Mouse (Mus musculus) hindbrain, postnatal 0 days (tissue): ENCODE data around the gene Tnfaip1. TPM values are rescaled to one million over a fixed set of nuclear protein-coding genes. Genes with fewer than 3 reads are reported as not detected.
A peak's percentile ranks its signal among the peaks of the same experiment; 100 is the strongest.

ENCODE experiments used
- ATAC-seq: fragments of 200-750 bp; cut with Nextera tagmentation; 2 replicates; pipeline ENCODE4 v1.8.0; 2017; ENCODE audit warnings: mild to moderate bottlenecking, moderate TSS enrichment, moderate library complexity
- DNase-seq: peaks from one replicate; pipeline ENCODE4 v3.0.0-alpha.2; 2015; ENCODE audit warnings: low spot score
- H3K27ac ChIP-seq: fragments of 300-500 bp; sonication (generic); 2 replicates; pipeline ENCODE4 v1.5.1; 2014; ENCODE audit warnings: mild to moderate bottlenecking
- H3K27me3 ChIP-seq: fragments of 300-500 bp; sonication (generic); 2 replicates; pipeline ENCODE4 v1.6.1; 2014; ENCODE audit warnings: low read length, mixed read lengths; ENCODE audit not compliant: insufficient read depth
- H3K36me3 ChIP-seq: fragments of 300-500 bp; sonication (generic); 2 replicates; pipeline ENCODE4 v1.6.1; 2014; ENCODE audit warnings: low read length, mixed read lengths; ENCODE audit not compliant: insufficient read depth
- H3K4me1 ChIP-seq: fragments of 300-500 bp; sonication (generic); 2 replicates; pipeline ENCODE4 v1.6.1; 2014; ENCODE audit warnings: antibody characterized with exemption, low read length, mixed read lengths; ENCODE audit not compliant: insufficient read depth
- H3K4me2 ChIP-seq: fragments of 300-500 bp; sonication (generic); 2 replicates; pipeline ENCODE4 v1.6.1; 2014; ENCODE audit warnings: low read depth, mild to moderate bottlenecking, low read length, moderate library complexity, mixed read lengths
- H3K4me3 ChIP-seq: fragments of 300-500 bp; sonication (generic); 2 replicates; pipeline ENCODE4 v1.5.1; 2014; ENCODE audit warnings: low read length
- H3K9ac ChIP-seq: fragments of 300-500 bp; sonication (generic); replicated peaks from 2 replicates; pipeline ENCODE4 v1.6.1; 2014; ENCODE audit warnings: mild to moderate bottlenecking, low read length, moderate library complexity, mixed read lengths
- H3K9me3 ChIP-seq: fragments of 300-500 bp; sonication (generic); 2 replicates; pipeline ENCODE4 v1.6.1; 2016; ENCODE audit warnings: low read length, mixed read lengths
- CTCF ChIP-seq: IDR thresholded peaks from 2 replicates; pipeline ENCODE4 v1.5.1; 2016; ENCODE audit warnings: antibody characterized with exemption, control low read depth, low read depth
- WGBS: fragments of 180-500 bp; shearing (Covaris S2); extraction: QIAGEN DNeasy Blood & Tissue Kit; methylation state at CpG from one replicate; pipeline ENCODE4 v1.1.7; 2014; 5-methylcytosine and 5-hydroxymethylcytosine counted together
- polyA plus RNA-seq: library from polyadenylated mRNA; unstranded; fragments of >200 nt; fragmentation: Nextera tagmentation; extraction: Ambion mirVana; gene quantifications from 2 replicates; pipeline ENCODE4 v1.2.1, GENCODE M21; 2015
- total RNA-seq: library from RNA; depleted of rRNA; stranded (reverse); fragments of >200 nt; gene quantifications from 2 replicates; pipeline ENCODE4 v1.2.3, GENCODE M21; 2014

Gene Tnfaip1
- total and polyA plus RNA-seq, 2 experiments from 2014 or later = 46.2 to 56.2 TPM

DNA sequence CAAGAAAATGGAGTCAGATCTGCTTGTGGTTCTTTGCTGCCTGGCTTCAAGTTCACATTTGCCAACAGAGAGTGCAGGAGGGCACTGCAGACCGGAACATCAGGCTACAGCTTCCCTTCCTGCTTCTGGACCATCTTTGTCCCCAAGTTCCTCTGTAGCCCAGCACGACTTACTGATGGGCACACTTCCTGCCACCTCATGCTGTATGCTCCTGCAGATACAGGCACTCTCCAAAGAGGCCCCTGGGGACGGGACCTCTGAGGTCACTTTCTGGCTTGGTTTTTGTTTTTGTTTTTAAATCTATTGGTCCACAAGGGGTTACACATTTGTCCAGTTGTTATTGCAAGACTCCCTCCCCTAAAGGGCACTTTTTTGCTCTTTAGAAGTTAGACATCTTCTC, 33.7 kb upstream of the Tnfaip1 start:
- Histone ChIP-seq H3K36me3 (peaks cover 26% of the 10 kb centered on the region), H3K4me1 (no peaks in the 10 kb centered on the region), H3K4me2 (no peak overlapping the region), H3K4me3 (no peak overlapping the region), H3K9ac (no peak overlapping the region), H3K27ac (no peak overlapping the region), H3K27me3 (no peaks in the 10 kb centered on the region), H3K9me3 (no peaks in the 10 kb centered on the region)
- DNase-seq = no peak
- 64% methylated on average over 3 of the region's 3 CpGs for WGBS
- no peak for TF ChIP-seq CTCF
- ATAC-seq = no peak

DNA sequence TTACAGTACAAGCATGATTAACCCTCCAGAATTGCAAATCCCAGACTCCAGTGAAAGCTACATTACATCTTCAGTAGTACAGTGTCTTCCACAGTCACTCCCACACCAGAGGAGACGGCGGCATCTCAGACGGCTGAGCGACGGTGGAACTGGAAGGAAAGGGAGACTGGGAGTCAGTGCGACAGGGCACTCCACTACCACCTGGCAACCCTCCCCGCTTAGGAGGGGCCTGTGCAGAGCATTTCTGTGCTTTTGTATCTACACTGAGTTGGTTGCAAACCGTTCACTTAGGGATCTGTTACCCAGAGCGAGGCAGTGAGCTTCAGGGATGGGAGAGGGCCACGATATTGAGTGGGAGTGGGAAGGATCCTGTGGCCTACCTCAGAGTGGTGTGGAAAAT, 32.7 kb upstream of the Tnfaip1 start:
- no peak overlapping the region for H3K27ac ChIP-seq
- 86% methylated on average over 10 of the region's 10 CpGs for WGBS
- H3K4me1 ChIP-seq = no peaks in the 10 kb centered on the region
- ATAC-seq (no peak), DNase-seq (no peak)
- no peak overlapping the region for H3K4me3 ChIP-seq
- H3K9me3 ChIP-seq = no peaks in the 10 kb centered on the region
- no peak overlapping the region for H3K4me2 ChIP-seq
- H3K36me3 ChIP-seq = peaks cover 26% of the 10 kb centered on the region
- TF ChIP-seq CTCF = no peak
- no peaks in the 10 kb centered on the region for H3K27me3 ChIP-seq
- no peak overlapping the region for H3K9ac ChIP-seq

DNA sequence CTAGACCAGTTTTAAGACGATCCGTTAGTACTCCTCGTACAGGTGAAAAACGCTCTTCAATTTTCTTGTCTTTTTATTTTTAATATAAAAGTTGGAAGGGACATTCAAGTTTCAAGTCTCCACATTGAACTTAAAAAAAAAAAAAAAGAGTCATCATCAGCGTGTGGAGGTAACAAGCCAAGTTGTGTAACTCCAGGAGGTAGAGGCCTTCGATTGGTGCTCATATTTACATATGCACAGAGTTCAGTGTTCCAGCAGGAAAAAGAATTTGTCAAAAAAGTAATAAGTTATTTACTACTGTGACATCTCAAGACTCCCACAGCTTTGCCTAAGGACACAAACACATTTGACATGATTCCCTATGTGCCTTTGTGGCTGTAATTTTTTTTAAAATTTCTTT, 31.5 kb upstream of the Tnfaip1 start:
- ATAC-seq (no peak), DNase-seq (no peak)
- H3K4me3 ChIP-seq = no peak overlapping the region
- no peaks in the 10 kb centered on the region for H3K27me3 ChIP-seq
- H3K4me2 ChIP-seq = no peak overlapping the region
- no peaks in the 10 kb centered on the region for H3K9me3 ChIP-seq
- H3K4me1 ChIP-seq = no peaks in the 10 kb centered on the region
- H3K27ac ChIP-seq = no peak overlapping the region
- peaks cover 21% of the 10 kb centered on the region for H3K36me3 ChIP-seq
- no peak for TF ChIP-seq CTCF
- 89% methylated on average over 6 of the region's 6 CpGs for WGBS
- H3K9ac ChIP-seq = no peak overlapping the region

DNA sequence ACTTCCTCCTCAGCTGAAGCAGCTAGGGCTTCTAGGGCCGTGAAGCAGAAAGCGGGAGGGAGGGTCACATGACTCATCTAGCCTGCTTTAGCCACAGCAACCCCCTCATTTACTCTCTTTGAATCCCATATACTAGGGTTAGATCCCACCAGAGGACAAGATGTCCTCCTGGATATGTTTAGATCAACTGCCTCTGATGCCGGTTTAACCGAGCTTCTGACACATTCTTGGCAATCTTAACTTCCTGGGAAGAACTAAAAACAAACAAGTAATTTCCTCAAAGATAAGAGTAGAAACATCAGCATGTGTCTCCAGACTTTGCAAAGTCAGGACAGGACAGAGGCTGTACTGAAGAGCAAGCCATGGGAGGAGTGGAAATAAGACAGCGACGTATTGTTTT, 30.6 kb upstream of the Tnfaip1 start:
- peaks cover 12% of the 10 kb centered on the region; the same call in 1 of the 2 replicates for H3K36me3 ChIP-seq
- no peaks in the 10 kb centered on the region for H3K27me3 ChIP-seq
- no peaks in the 10 kb centered on the region for H3K9me3 ChIP-seq
- H3K4me1 ChIP-seq = no peaks in the 10 kb centered on the region
- DNase-seq = no peak
- no peak overlapping the region for H3K4me2 ChIP-seq
- H3K4me3 ChIP-seq = no peak overlapping the region
- WGBS = 71% methylated on average over 6 of the region's 6 CpGs
- TF ChIP-seq CTCF = no peak
- ATAC-seq = no peak
- no peak overlapping the region for H3K27ac ChIP-seq
- H3K9ac ChIP-seq = no peak overlapping the region

DNA sequence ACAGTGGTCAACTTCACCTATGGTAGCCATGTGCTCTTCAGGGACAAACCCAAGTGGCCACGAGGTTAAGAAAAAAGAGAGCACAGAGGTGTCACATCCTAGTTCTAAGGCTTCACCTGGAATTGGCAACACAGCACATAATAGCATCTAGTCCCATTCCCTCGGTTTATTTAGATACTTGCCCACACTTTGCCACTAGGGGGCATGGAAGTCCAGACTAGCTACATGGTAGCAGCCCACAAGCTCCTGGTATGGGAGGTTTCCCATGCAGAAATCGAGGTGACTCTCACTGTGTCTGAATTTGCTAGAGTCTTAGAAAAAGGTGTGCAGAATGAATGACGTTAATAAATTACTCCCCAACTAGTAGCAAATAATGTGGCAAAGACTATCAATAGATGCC, 24.3 kb upstream of the Tnfaip1 start:
- Histone ChIP-seq H3K9me3 (no peaks in the 10 kb centered on the region), H3K4me2 (no peak overlapping the region), H3K9ac (no peak overlapping the region), H3K27me3 (no peaks in the 10 kb centered on the region), H3K4me3 (no peak overlapping the region), H3K4me1 (no peaks in the 10 kb centered on the region), H3K36me3 (no peaks in the 10 kb centered on the region), H3K27ac (no peak overlapping the region)
- peak; percentile 93 for DNase-seq
- TF ChIP-seq CTCF = peak; percentile 94
- 12% methylated on average over 4 of the region's 4 CpGs for WGBS
- peak; percentile 77 for ATAC-seq

DNA sequence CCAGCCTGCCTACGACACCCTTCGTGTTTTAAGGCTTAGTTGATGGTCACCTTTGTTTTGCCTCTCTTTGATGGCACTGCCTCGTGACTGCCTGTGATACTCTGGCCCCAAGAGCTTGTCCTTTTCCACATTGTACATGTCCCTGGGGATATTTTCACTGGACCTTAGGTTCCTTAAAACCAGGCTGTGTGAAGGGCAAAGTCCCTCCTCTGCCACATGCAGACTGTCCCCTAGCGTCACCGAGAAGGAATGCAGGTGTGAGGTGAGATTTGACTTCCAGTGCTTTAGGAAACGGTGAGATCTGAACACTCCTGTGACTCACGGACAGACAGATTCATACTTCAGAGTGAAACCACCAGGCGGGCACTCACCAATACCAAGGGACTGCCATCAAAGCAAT, 21.1 kb upstream of the Tnfaip1 start:
- DNase-seq (no peak), ATAC-seq (no peak)
- TF ChIP-seq CTCF = peak; percentile 56
- no peak overlapping the region for H3K4me3 ChIP-seq
- no peaks in the 10 kb centered on the region for H3K4me1 ChIP-seq
- no peaks in the 10 kb centered on the region for H3K9me3 ChIP-seq
- 60% methylated on average over 8 of the region's 8 CpGs for WGBS
- H3K27me3 ChIP-seq = no peaks in the 10 kb centered on the region
- H3K9ac ChIP-seq = no peak overlapping the region
- H3K4me2 ChIP-seq = no peak overlapping the region
- no peak overlapping the region for H3K27ac ChIP-seq
- H3K36me3 ChIP-seq = no peaks in the 10 kb centered on the region

DNA sequence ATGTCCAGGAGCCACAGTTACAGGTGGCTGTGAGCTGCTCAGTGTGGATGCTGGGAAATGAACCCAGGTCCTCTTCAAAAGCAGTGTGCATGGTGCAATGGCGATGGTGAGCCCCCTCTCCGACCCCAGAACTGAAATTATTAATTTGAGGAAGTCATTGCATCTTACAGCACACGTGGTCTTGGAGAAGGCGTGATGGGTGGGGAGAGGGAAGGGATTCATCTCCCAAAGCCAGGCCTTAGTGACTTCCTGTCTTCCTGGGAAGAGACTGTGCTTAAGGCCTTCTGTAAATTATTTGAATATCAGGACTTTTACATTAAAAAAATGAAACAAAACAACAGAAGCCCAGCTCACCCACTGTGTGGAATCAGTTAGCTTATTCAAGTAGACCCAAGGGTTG, 19.9 kb upstream of the Tnfaip1 start:
- no peak overlapping the region for H3K9ac ChIP-seq
- no peaks in the 10 kb centered on the region for H3K36me3 ChIP-seq
- no peaks in the 10 kb centered on the region for H3K27me3 ChIP-seq
- H3K4me1 ChIP-seq = no peaks in the 10 kb centered on the region
- WGBS = 83% methylated on average over 4 of the region's 4 CpGs
- no peak for DNase-seq
- H3K27ac ChIP-seq = no peak overlapping the region
- H3K4me2 ChIP-seq = no peak overlapping the region
- no peak for ATAC-seq
- TF ChIP-seq CTCF = no peak
- H3K9me3 ChIP-seq = no peaks in the 10 kb centered on the region
- H3K4me3 ChIP-seq = no peak overlapping the region

DNA sequence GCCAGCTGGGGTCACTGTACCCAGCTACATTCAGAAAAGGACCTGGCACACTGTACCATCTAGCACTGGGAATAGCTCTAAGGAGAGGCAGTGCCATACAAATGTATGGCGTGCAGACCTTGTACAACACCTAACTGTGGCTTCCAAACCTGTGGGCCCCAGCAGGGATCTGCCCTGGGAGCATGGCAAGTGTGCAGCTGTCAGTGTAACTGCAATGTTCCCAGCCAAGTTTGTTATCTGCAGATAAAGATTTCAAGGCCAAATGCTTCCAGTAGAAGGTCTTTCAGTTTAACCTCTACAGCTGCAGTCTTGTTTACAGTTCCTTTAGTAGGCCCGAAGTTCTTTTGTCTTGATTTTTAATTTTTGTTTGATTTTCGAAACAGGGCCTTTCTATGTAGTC, 19.5 kb upstream of the Tnfaip1 start:
- Histone ChIP-seq H3K4me1 (no peaks in the 10 kb centered on the region), H3K4me2 (no peak overlapping the region), H3K36me3 (no peaks in the 10 kb centered on the region), H3K9me3 (no peaks in the 10 kb centered on the region), H3K9ac (no peak overlapping the region), H3K27ac (no peak overlapping the region), H3K4me3 (no peak overlapping the region), H3K27me3 (no peaks in the 10 kb centered on the region)
- 85% methylated on average over 3 of the region's 3 CpGs for WGBS
- no peak for ATAC-seq
- TF ChIP-seq CTCF = no peak
- no peak for DNase-seq
